Mouse (Mus musculus): ENCODE results near the gene Dand5. TPM values are rescaled to one million over a fixed set of nuclear protein-coding genes. Genes with fewer than 3 reads are reported as not detected.

Dand5 gene
- polyA plus RNA-seq, 1 experiment: 2.2 TPM

DNA sequence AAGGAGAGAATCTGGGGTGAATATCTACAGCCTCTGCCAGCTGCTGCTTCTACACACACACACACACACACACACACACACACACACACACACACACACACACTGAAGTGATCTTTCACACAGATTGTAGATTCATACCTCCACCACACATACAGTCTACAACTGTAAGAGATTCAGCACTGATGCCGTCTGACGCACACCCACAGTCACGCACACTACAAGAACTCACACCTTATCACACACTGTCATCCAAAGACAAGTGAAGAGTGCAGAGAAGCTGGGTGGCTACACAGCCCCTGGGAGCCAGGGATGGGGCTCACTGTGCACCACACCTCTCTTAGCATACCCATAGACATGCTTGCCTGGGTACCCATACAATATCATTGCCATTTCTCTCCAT, 8.8 kb downstream of the Dand5 start:
- TF ChIP-seq POLR2A (IDR thresholded peaks at IDR 0.05; ENCODE audit: control insufficient read depth, extremely low read depth, insufficient read depth, low read length, poor library complexity): no peak
- no peak for TF ChIP-seq CTCF (IDR thresholded peaks at IDR 0.05; ENCODE audit: borderline replicate concordance, control insufficient read depth, extremely low read depth, insufficient read depth, low read length, poor library complexity)
- Histone ChIP-seq H3K27ac (ENCODE audit: control insufficient read depth, insufficient read depth, low read length) (no peak overlapping the region), H3K4me1 (replicated peaks; ENCODE audit: control insufficient read depth, insufficient read depth, low read length) (peaks cover 2% of the 10 kb centered on the region; the same call in 1 of the 2 replicates), H3K27me3 (ENCODE audit: control insufficient read depth, insufficient read depth, low read length) (no peaks in the 10 kb centered on the region), H3K4me3 (ENCODE audit: control insufficient read depth, insufficient read depth, low read length) (no peak overlapping the region), H3K36me3 (ENCODE audit: control insufficient read depth, insufficient read depth, low read length) (no peaks in the 10 kb centered on the region)
- WGBS: 93% methylated on average over 3 of the region's 3 CpGs
- no peak for DNase-seq

DNA sequence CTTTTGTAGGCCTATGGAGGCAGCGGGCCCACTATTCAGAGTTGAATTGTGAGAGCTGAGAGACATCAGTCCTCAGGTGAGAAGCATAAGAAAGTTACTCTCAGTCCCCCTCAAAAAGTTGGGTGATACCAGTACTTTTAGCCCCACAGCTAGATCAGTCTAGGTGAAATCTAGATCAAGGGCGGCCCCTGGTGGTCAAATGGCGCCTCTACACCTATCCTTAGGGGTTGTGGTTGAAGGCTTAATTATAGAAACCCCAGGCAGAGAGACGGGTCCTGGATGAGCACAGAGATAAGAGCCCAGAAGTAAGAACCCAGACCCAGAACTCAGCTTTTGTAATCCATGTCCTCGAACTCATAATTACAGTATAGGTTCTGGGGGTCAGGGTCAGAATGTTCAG, 9.6 kb downstream of the Dand5 start:
- DNase-seq: peak; percentile 82
- H3K4me1 ChIP-seq (replicated peaks; ENCODE audit: control insufficient read depth, insufficient read depth, low read length): peaks cover 2% of the 10 kb centered on the region; the same call in 1 of the 2 replicates
- no peaks in the 10 kb centered on the region for H3K36me3 ChIP-seq (ENCODE audit: control insufficient read depth, insufficient read depth, low read length)
- no peaks in the 10 kb centered on the region for H3K27me3 ChIP-seq (ENCODE audit: control insufficient read depth, insufficient read depth, low read length)
- H3K4me3 ChIP-seq (ENCODE audit: control insufficient read depth, insufficient read depth, low read length): no peak overlapping the region
- TF ChIP-seq POLR2A (IDR thresholded peaks at IDR 0.05; ENCODE audit: control insufficient read depth, extremely low read depth, insufficient read depth, low read length, poor library complexity) (no peak), CTCF (IDR thresholded peaks at IDR 0.05; ENCODE audit: borderline replicate concordance, control insufficient read depth, extremely low read depth, insufficient read depth, low read length, poor library complexity) (no peak)
- no peak overlapping the region for H3K27ac ChIP-seq (ENCODE audit: control insufficient read depth, insufficient read depth, low read length)
- WGBS: 2% methylated on average over 5 of the region's 5 CpGs

DNA sequence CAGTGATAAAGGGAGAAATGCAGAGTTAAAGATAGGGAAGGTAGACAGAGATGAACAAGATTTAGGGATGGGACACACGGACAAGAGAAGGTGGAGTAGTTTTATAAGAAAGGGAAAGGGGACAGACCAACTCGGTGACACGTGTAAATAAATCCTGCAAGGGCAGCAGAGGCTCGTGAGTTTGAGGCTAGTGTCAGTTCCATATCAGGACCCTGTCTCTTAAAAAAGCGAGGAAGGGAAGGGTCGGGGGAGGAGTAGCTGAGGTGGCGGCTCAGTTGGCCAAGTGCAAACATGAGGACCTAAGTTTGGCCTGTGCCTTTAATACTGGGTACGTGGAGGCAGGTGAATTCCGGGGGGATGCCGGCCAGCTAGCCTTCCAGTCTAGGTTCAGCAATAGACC, 11.3 kb downstream of the Dand5 start:
- H3K4me3 ChIP-seq (ENCODE audit: control insufficient read depth, insufficient read depth, low read length): no peak overlapping the region
- no peaks in the 10 kb centered on the region for H3K27me3 ChIP-seq (ENCODE audit: control insufficient read depth, insufficient read depth, low read length)
- DNase-seq: no peak
- 59% methylated on average over 10 of the region's 10 CpGs for WGBS
- no peaks in the 10 kb centered on the region for H3K36me3 ChIP-seq (ENCODE audit: control insufficient read depth, insufficient read depth, low read length)
- peaks cover 2% of the 10 kb centered on the region; the same call in 1 of the 2 replicates for H3K4me1 ChIP-seq (replicated peaks; ENCODE audit: control insufficient read depth, insufficient read depth, low read length)
- TF ChIP-seq CTCF (IDR thresholded peaks at IDR 0.05; ENCODE audit: borderline replicate concordance, control insufficient read depth, extremely low read depth, insufficient read depth, low read length, poor library complexity) (no peak), POLR2A (IDR thresholded peaks at IDR 0.05; ENCODE audit: control insufficient read depth, extremely low read depth, insufficient read depth, low read length, poor library complexity) (no peak)
- no peak overlapping the region for H3K27ac ChIP-seq (ENCODE audit: control insufficient read depth, insufficient read depth, low read length)

DNA sequence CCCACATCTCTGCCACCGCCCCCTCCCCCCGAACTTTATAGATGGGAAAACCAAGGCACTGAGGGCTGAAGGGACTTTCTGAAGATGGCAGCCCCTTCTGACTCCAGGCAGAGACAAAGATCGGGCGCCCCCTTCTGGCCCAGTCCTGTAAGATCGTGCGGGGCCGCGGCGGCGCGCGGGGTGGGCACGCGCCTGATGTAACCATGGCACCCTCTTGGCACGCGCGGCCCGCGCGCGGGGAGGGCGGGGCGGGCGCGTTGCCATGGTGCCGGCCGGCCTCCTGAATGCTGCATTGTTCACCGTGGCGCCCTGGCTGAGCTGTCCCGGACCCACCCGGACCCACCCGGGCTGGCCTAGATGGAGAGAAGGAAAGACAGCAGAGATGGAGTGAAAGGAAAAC, 11.7 kb downstream of the Dand5 start:
- Histone ChIP-seq H3K27ac (ENCODE audit: control insufficient read depth, insufficient read depth, low read length) (no peak overlapping the region), H3K4me1 (replicated peaks; ENCODE audit: control insufficient read depth, insufficient read depth, low read length) (peaks cover 2% of the 10 kb centered on the region; the same call in 1 of the 2 replicates), H3K27me3 (ENCODE audit: control insufficient read depth, insufficient read depth, low read length) (no peaks in the 10 kb centered on the region), H3K36me3 (ENCODE audit: control insufficient read depth, insufficient read depth, low read length) (no peaks in the 10 kb centered on the region), H3K4me3 (ENCODE audit: control insufficient read depth, insufficient read depth, low read length) (no peak overlapping the region)
- 2% methylated on average over 32 of the region's 32 CpGs for WGBS
- peak; percentile 81 for DNase-seq
- TF ChIP-seq POLR2A (IDR thresholded peaks at IDR 0.05; ENCODE audit: control insufficient read depth, extremely low read depth, insufficient read depth, low read length, poor library complexity): no peak
- TF ChIP-seq CTCF (IDR thresholded peaks at IDR 0.05; ENCODE audit: borderline replicate concordance, control insufficient read depth, extremely low read depth, insufficient read depth, low read length, poor library complexity): peak; percentile 82

DNA sequence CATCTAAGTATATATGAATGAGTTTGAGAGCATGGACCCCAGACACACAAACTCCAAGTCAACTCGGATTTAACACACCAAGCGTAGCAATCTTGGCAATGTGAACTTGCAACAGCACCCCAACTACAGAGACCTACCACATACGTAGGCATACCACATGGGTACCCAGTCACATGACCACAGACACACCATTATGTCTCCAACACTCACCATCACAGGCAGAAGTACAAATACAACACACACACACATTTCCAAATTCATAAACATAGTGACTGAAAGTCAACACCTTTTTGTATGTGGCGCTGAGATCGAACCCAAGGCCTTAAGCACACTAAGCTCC, 12.7 kb downstream of the Dand5 start:
- Histone ChIP-seq H3K4me1 (replicated peaks; ENCODE audit: control insufficient read depth, insufficient read depth, low read length) (peaks cover 2% of the 10 kb centered on the region; the same call in 1 of the 2 replicates), H3K36me3 (ENCODE audit: control insufficient read depth, insufficient read depth, low read length) (no peaks in the 10 kb centered on the region), H3K27ac (ENCODE audit: control insufficient read depth, insufficient read depth, low read length) (no peak overlapping the region), H3K4me3 (ENCODE audit: control insufficient read depth, insufficient read depth, low read length) (no peak overlapping the region), H3K27me3 (ENCODE audit: control insufficient read depth, insufficient read depth, low read length) (no peaks in the 10 kb centered on the region)
- DNase-seq: no peak
- 93% methylated on average over 5 of the region's 5 CpGs for WGBS
- no peak for TF ChIP-seq POLR2A (IDR thresholded peaks at IDR 0.05; ENCODE audit: control insufficient read depth, extremely low read depth, insufficient read depth, low read length, poor library complexity)
- TF ChIP-seq CTCF (IDR thresholded peaks at IDR 0.05; ENCODE audit: borderline replicate concordance, control insufficient read depth, extremely low read depth, insufficient read depth, low read length, poor library complexity): no peak

DNA sequence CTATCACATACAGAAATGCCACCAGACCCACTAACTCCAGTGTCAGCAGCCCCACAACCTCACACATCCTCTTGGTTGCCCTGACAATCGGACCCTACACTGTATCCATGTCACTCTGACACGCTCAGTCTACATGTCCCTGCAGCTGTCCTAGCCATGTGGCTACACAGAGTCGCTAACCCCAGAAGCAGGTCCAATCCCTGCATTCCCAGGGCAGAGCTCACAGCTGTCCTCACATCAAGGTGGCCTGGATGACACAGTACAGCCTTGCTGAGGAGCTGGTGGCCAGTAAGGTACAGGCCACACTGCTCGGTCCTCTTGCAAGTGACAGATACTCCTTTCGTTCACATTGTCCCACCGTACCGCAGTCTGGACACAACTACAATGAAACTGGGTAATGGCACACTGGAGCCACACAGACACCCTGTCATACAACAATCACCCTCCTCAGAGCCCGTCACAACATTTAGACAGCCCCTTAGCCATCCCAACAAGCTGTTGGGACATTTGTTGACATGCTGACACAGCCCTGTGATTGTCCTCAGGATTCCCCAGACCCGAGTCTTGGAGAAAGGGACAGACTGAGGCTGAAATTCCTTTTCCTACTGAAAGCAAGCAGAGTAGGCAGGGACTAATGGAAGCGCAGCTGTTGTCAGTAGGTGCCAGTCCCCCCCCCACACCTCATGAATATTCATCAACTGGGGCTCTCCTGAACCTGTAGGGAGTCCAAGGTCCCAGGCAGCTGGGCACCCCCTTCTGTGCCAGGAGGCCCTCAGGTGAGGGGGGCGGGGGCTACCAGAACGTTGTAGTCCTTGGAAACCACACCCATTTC, 13.3 kb downstream of the Dand5 start:
- H3K4me3 ChIP-seq (ENCODE audit: control insufficient read depth, insufficient read depth, low read length): no peak overlapping the region
- H3K27me3 ChIP-seq (ENCODE audit: control insufficient read depth, insufficient read depth, low read length): no peaks in the 10 kb centered on the region
- TF ChIP-seq POLR2A (IDR thresholded peaks at IDR 0.05; ENCODE audit: control insufficient read depth, extremely low read depth, insufficient read depth, low read length, poor library complexity): no peak
- no peak for TF ChIP-seq CTCF (IDR thresholded peaks at IDR 0.05; ENCODE audit: borderline replicate concordance, control insufficient read depth, extremely low read depth, insufficient read depth, low read length, poor library complexity)
- DNase-seq: no peak
- WGBS: 94% methylated on average over 12 of the region's 12 CpGs
- peaks cover 2% of the 10 kb centered on the region; the same call in 1 of the 2 replicates for H3K4me1 ChIP-seq (replicated peaks; ENCODE audit: control insufficient read depth, insufficient read depth, low read length)
- no peaks in the 10 kb centered on the region for H3K36me3 ChIP-seq (ENCODE audit: control insufficient read depth, insufficient read depth, low read length)
- H3K27ac ChIP-seq (ENCODE audit: control insufficient read depth, insufficient read depth, low read length): no peak overlapping the region
